Mouse (Mus musculus) embryo, embryonic 10 days (tissue): ENCODE measurements around the gene Fmnl1.
"Not testable (repeated sequence)": the region's sequence is repeated elsewhere in the genome, so short reads cannot be mapped to it uniquely, and the experiment has no call there.

Source experiments
- DNase-seq: peaks from one replicate; pipeline ENCODE4 v3.0.0-alpha.2; 2015; ENCODE audit warnings: low spot score

Gene Fmnl1

GRCm38 (mm10) chr11:103184891-103185290 is 14.0 kb downstream of the Fmnl1 start:
- peak; percentile 82 for DNase-seq

DNA sequence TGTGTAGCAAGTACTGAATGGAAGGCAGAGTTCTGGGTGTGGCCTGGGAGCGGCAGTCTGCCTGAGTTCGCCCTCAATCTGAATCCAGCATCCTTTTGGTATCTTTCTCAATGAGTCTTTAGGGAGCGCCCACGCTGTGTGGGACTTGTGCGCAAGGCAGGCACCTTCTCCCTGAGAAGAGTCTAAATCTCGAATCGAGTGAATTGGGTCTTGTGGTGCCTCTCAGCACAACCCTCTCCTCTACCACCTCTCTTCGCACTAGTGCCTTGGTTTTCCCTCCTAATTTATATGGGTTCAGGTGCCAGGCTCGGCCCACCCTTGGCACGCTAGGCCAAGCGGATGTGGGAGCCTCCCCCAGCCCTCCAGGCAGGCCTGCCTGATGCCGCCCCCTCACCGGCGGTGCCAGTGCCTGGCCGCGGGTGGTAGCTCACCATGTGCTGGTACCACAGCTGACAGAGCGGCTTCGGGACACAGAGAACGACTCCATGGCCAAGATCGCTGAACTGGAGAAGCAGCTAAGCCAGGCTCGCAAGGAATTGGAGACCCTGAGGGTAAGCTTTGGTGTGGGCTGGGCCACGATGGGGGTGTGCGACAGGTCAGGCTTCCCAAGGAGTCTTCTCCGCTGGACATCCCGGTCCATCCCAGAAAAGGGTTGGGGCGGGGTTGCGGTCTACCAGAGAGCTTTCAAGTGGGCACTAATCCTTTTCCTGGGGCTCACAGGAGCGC is 21.5 kb downstream of the Fmnl1 start:
- no peak for DNase-seq

DNA sequence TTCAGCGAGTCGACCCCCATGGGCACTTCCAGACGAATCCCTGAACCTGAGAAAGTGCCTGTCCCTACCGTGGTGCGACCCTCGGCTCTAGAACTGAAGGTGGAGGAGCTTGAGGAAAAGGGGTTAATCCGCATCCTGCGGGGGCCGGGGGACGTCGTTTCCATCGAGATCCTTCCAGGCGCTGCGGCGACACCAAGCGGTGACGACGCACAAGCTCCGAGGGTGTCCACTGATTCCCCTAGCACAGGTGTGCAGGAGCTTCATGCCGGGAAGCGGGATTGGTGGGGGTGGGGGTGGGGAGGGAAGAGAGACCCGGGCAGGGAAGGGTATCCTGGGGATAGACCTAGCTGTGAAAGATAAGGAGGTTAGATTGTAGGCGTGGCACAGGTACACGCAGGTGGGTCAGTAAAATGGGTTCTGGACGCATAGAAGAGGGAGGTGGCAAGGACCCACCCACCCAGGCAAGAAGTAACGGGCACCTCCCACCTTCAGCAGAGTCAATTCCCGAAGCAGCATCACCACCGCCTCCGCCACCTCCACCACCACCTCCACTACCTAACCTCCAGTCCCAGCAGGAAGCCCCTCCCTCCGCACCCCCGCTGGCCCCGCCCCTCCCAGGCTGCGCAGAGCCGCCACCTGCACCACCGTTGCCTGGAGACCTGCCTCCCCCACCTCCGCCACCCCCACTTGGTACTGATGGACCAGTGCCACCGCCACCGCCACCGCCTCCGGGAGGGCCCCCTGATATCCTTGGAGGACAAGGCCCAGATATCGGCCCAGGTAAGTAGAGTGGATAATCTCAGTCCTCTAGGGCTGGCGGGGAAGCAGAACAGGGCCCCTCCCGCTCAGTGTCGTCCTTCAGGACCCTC is 22.3 kb downstream of the Fmnl1 start:
- DNase-seq, result peak; percentile 66

DNA sequence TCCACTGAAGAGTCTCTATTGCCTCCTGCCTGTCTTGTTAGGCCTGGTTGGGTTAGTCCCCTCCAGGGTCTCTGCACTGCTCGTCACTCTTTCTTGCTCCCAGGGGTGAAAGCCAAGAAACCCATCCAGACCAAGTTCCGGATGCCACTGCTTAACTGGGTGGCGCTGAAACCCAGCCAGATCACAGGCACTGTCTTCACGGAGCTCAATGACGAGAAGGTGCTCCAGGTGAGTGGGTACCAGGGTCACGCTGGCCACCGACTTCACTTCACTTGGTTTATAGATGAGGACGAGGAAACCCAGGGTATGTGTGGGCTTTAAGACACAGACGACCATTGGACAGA is 22.9 kb downstream of the Fmnl1 start:
- DNase-seq, result no peak

DNA sequence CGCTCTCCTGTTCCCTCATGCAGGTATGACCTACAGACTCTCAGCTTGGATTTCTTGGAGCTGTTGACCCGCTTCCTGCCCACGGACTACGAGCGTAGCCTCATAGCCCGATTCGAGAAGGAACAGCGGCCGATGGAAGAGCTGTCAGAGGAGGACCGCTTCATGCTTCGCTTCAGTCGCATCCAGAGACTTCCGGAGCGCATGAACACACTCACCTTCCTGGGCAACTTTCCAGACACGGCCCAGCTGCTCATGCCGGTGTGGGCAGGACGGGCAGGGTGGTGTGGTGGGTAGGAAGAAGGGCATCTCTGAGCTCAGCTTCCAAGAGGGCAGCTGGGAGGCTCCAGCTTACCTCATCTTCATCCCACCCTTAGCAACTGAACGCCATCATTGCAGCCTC is 24.3 kb downstream of the Fmnl1 start:
- DNase-seq, result no peak

- no peak for DNase-seq
Measured at GRCm38 (mm10) chr11:103195656-103196055, 24.7 kb downstream of the Fmnl1 start.

DNA sequence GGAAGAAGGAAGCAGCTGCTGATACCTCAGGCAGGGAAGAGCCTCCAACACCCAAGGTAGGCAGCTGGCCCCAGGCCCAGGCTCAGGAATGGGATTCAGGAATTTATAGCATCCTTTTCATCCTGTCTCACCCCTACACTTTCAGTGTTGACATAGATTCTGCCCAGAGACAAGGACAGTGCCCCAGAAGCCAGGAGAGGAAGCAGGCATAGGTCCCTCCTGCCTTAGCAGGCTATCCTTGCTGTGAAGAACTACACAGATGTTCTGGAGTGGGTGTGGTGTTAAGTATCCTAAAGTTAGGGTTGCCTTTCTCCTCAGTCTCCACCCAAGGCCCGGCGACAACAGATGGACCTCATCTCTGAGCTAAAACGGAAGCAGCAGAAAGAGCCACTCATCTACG is 26.4 kb downstream of the Fmnl1 start:
- DNase-seq, result no peak

- DNase-seq, result no peak
Measured at GRCm38 (mm10) chr11:103198339-103198738, 27.4 kb downstream of the Fmnl1 start.

GRCm38 (mm10) chr11:103198911-103199803 is 28.2 kb downstream of the Fmnl1 start:
- peak; percentile 45 for DNase-seq

DNA sequence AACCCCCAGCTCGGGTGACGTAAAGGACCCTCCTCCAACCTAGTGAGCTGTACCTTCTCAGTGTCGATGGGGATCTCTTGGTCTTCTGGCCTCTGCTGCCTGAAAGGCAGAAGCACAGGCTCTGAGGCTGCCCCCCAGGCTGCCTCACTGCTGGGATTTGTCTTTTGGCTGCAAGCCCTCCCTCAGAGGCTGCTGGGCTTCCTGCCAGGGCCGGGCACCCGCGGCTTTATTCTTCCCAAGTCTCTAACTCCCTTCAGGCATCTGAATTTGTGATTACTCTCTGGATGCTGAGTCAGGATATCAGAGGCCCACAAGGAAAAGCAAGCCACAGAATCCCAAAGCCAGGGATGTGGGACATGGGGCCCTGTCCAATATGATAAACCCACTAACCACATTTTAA is 30.8 kb downstream of the Fmnl1 start:
- no peak for DNase-seq

DNA sequence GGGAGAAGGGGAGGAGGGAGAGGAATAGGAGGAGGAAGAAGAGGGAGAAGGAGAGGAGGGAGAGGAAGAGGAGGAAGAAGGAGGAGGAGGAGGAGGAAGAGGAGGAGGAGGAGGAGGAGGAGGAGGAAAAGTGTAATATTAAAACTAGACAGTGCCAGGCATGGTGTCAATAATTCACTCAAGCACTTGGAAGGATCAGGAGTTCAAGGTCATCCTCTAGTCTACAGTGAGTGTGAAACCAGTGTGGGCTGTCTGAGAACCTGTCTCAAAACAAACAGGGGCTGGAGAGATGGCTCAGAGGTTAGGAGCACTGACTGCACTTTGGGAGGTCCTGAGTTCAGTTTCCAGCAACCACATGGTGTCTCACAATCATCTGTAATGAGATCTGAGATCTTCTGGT is 31.5 kb downstream of the Fmnl1 start:
- DNase-seq, result no peak

DNA sequence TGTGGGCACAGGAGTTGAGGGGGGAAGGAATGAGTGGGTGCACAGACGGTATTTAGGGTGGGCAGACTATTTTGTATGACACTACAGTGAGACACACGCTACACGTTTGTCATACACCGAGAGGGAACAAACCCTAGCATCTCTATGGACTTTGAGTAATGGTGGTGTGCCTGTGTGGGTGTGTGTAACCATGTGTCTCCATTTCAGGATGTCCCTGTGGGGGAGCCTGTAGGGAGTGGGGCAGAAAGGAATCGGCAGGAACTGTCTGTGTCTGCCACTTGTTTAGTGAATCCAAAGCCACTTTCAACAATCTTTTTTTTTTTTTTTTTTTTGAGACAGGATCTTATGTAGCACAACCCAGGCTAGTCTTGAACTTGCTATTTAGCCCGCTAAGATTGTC is 35.3 kb downstream of the Fmnl1 start:
- DNase-seq, result no peak

DNA sequence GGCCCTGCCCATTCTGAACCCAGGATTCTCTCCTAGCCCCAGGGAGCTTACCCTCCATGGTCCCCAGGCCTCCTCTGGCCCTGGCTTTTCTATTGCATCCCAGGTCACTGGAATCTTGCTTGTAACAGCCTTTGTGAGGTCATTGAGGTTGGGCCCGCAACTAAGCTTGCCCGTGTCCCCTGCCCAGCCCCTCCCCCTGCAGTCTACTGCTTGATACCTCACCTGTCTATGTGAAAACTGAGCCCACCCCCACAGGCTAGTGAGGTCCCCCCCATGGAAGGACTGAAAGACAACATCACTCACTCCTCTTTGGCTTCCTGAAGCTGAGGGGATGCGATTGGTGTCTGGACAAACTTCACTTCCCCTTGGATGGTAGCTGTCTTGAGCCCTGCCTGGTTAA is 37.6 kb downstream of the Fmnl1 start, which contains the start of gene 1700023F06Rik:
Gene 1700023F06Rik (minus strand): TSS at position 101 of the 400 bp plus-strand sequence.
- DNase-seq, result no peak

GRCm38 (mm10) chr11:103210291-103210690 is 39.4 kb downstream of the Fmnl1 start:
- no peak for DNase-seq

DNA sequence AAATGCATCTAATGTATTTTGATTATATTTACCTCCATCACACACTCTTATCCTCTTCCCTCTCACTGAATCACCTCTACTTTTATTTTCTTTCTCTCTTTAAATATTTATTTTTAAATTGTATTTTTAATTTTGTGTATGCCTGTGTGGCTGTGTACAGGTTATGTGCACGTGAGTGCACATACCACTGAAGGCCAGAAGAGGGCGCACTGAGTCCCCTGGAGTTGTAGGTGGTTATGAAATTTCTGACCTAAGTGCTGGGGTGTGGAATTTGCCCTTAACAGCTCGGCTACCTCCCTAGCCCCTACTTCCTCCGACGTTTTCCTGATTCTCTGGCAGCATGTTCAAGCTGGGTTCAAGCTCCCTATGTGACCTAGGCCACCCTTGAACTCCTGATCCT is 42.8 kb downstream of the Fmnl1 start:
- DNase-seq, result no peak

DNA sequence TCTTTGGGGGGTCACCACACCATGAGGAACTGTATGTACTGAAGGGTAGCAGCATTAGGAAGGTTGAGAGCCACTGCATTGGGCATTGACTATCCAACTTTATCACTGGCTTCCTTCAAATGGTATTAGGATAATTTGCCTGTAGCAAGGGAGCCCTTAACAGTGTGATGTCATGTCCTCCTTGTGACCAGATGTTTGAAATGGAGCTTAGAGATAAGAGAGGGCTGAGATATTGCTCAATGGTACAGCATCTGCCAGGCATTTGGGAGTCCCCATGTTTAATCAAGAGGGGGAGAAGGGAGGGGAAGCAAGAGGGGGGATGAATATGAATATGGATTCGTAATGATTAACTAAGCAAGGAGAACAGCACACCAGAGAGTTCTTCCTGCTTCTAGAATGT is 44.4 kb downstream of the Fmnl1 start:
- DNase-seq, result no peak

DNA sequence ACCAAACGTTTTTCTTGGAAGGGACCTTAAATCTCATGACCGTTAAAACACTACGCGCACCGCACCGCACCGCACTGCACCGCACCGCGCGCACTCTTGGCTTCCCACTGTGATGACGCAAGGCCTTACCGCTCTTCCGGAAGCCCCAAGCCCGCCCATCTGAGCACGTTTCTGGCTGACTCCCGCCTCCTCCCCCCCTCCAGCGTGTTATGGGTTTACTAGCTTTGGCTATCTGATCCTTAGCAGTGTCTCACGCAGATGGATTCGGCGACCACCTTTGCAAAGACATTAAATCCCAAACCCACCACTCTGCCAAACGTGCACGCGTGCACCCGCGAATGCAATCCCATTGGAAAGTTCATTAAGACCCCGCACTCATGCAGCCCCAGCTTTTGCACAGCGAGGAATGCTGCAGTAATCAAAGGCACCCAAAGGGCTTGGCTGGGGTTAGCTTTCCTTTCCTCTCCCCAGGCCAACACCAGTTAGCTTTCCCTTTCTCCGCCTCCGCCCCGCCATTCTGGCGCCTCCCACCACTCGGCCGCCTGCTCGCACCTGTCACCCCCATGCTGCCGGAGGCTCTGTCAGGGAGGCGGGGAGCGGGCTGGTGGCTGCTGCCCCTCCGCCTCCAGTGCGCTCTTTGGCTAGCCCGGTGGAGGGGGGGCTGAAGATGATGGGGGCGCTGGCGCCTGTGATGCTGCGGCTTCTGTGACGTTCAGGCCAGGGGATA is 47.0 kb downstream of the Fmnl1 start, which contains the start of gene Spata32:
Gene Spata32 (minus strand): TSS at position 643 of the 727 bp plus-strand sequence.
- DNase-seq, result peak; percentile 78

- DNase-seq, result no peak
Measured at GRCm38 (mm10) chr11:103218517-103218901, 47.6 kb downstream of the Fmnl1 start.

- DNase-seq, result no peak
Measured at GRCm38 (mm10) chr11:103219259-103219658, 48.4 kb downstream of the Fmnl1 start.

DNA sequence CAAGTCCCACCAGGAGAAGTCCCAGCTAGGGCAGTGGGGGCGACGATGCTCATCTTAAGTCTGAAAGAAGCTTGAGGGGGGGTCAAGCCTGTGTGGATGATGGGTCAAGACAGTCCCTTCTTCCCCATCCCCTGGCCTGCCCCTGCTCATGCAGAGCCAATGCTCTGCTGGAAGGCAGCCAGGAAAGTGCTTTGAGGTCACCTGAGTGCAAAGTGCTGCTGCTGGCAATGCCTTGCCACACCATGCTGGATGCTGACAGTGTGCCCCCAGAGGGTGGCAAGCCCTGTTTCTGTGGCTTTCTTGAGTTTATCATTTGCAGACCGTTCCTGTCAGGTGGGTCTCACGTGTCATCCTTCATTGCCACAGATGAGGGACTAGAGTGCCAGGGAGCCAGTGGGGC is 49.1 kb downstream of the Fmnl1 start:
- DNase-seq, result no peak

- no peak for DNase-seq
Measured at GRCm38 (mm10) chr11:103221437-103221836, 50.5 kb downstream of the Fmnl1 start.

DNA sequence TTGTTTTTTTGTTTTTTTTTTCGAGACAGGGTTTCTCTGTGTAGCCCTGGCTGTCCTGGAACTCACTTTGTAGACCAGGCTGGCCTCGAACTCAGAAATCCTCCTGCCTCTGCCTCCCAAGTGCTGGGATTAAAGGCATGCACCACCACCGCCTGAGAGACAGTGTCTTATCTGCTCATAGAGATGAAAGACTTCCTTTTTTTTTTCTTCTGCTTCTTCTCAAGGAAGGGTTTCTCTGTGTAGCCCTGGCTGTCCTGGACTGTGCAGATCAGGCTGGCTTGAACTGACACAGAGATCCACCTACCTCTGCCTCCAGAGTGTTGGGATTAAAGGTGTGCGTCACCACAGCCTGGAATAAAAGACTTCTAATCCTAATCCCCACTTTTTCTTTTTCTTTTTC is 51.8 kb downstream of the Fmnl1 start:
- DNase-seq, result not testable (repeated sequence)
